Mouse (Mus musculus) liver, embryonic 12.5 days (tissue): ENCODE data around the gene Akr7a5. TPM values are rescaled to one million over a fixed set of nuclear protein-coding genes. Genes with fewer than 3 reads are reported as not detected.

ENCODE experiments used
- ATAC-seq: fragments of 200-750 bp; cut with Nextera tagmentation; 2 replicates; pipeline ENCODE4 v1.8.0; 2017; ENCODE audit warnings: moderate number of reproducible peaks, mild to moderate bottlenecking, moderate library complexity
- H3K27ac ChIP-seq: fragments of 300-500 bp; sonication (generic); 2 replicates; pipeline ENCODE4 v1.5.1; 2016; ENCODE audit warnings: mild to moderate bottlenecking
- H3K27me3 ChIP-seq: fragments of 300-500 bp; sonication (generic); replicated peaks from 2 replicates; pipeline ENCODE4 v1.6.1; 2016; ENCODE audit warnings: mild to moderate bottlenecking, moderate library complexity
- H3K36me3 ChIP-seq: fragments of 300-500 bp; sonication (generic); 2 replicates; pipeline ENCODE4 v1.6.1; 2016; ENCODE audit warnings: mild to moderate bottlenecking, moderate library complexity
- H3K4me1 ChIP-seq: fragments of 300-500 bp; sonication (generic); 2 replicates; pipeline ENCODE4 v1.6.1; 2016
- H3K4me2 ChIP-seq: fragments of 300-500 bp; sonication (generic); 2 replicates; pipeline ENCODE4 v1.6.1; 2016; ENCODE audit warnings: mild to moderate bottlenecking, moderate library complexity
- H3K4me3 ChIP-seq: fragments of 300-500 bp; sonication (generic); 2 replicates; pipeline ENCODE4 v1.5.1; 2016; ENCODE audit warnings: mild to moderate bottlenecking, moderate library complexity
- H3K9ac ChIP-seq: fragments of 300-500 bp; sonication (generic); 2 replicates; pipeline ENCODE4 v1.6.1; 2016; ENCODE audit warnings: mild to moderate bottlenecking, moderate library complexity
- H3K9me3 ChIP-seq: fragments of 300-500 bp; sonication (generic); replicated peaks from 2 replicates; pipeline ENCODE4 v1.6.1; 2016; ENCODE audit warnings: mild to moderate bottlenecking, moderate library complexity
- WGBS: fragments of 180-500 bp; shearing (Covaris S2); methylation state at CpG from one replicate; pipeline ENCODE4 v1.1.7; 2016; ENCODE audit not compliant: insufficient replicate concordance; 5-methylcytosine and 5-hydroxymethylcytosine counted together
- polyA plus RNA-seq: library from polyadenylated mRNA; unstranded; fragments of >200 nt; fragmentation: Nextera tagmentation; extraction: Ambion mirVana; gene quantifications from 2 replicates; pipeline ENCODE4 v1.2.1, GENCODE M21; 2016

Gene Akr7a5
- polyA plus RNA-seq, 1 experiment from 2014 or later = 44.0 TPM

DNA sequence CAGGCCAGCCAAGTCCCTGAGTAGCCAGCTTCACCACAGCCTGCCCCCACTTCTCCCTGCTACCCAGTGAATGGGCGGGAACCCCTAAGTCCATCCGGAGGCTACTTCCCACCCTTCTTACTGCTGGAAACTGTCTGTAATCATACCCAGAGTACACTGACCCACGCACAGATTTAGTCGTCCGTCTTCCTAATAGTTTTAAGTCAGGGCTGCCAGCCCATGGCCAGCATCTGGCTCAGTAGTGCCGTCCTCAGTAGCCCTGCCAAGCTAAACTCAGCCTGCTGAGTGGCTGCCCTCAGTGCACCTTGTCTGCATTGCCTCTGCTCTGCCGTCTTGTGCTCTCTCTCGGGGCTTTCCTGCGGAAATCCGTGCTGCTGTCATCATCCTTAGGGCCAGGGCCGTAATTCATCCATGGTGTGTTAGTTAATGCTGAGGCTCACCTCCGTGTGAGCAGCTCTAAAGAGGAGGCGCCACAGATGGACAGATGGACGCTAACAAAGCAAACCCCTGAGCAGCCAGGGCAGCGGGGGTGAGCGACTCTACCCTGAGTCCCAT lies 28.7 kb upstream of the Akr7a5 start:
- Histone ChIP-seq H3K4me1 (no peaks in the 10 kb centered on the region), H3K4me3 (no peak overlapping the region), H3K9ac (no peak overlapping the region), H3K36me3 (peaks cover 82% of the 10 kb centered on the region), H3K27me3 (no peaks in the 10 kb centered on the region), H3K27ac (no peak overlapping the region), H3K4me2 (no peak overlapping the region), H3K9me3 (no peaks in the 10 kb centered on the region)
- no peak for ATAC-seq
- WGBS = 85% methylated on average over 16 of the region's 16 CpGs

DNA sequence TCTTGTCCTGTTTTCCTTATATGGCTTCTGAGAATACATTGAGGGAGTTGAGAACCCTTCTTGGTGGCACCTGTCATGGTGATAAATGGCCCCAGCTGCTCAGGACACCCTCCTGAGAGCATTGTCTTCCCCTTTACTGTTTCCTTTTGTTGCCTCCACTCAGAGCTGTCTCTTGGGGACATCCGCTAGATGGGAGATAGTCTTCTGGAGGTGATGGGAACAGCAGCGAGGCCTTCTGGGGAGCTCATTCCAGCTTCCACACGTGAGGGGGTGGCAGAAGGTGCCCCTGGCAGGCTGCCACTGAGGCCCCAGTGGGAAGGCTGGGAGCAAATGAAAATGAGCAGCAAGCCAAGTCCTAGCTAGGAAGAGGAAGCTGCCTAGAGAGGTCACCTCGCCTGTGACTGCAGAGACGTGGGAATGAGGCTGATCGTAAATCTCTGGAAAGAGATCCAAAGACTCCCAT lies 27.6 kb upstream of the Akr7a5 start:
- Histone ChIP-seq H3K27me3 (no peaks in the 10 kb centered on the region), H3K27ac (no peak overlapping the region), H3K9ac (no peak overlapping the region), H3K4me1 (no peaks in the 10 kb centered on the region), H3K4me2 (no peak overlapping the region), H3K9me3 (no peaks in the 10 kb centered on the region), H3K36me3 (peaks cover 86% of the 10 kb centered on the region), H3K4me3 (no peak overlapping the region)
- no peak for ATAC-seq
- 73% methylated on average over 6 of the region's 6 CpGs for WGBS

DNA sequence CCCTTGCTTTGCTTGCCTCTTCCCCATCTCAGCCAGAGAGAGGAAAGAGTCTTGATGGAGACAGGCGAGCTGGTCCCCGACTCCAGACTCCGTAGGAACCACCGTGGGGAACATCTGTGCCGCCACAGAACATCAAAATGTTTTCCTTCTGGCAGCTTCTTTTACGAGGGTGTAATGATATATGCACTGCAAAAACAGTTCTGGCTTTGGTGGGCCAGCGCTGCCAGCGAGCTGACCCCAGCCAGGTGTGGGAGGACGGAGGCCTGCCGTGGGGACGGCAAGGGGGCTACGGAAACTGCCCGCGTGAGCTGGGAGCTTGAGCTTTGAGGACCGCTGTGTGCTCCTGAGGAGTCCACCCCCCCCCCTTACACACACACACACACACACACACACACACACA lies 25.7 kb upstream of the Akr7a5 start:
- ATAC-seq = no peak
- no peaks in the 10 kb centered on the region for H3K4me1 ChIP-seq
- peaks cover 96% of the 10 kb centered on the region for H3K36me3 ChIP-seq
- no peaks in the 10 kb centered on the region for H3K27me3 ChIP-seq
- H3K27ac ChIP-seq = no peak overlapping the region
- 89% methylated on average over 15 of the region's 15 CpGs for WGBS
- no peak overlapping the region; the same call in 1 of the 2 replicates for H3K9ac ChIP-seq
- no peaks in the 10 kb centered on the region for H3K9me3 ChIP-seq
- no peak overlapping the region for H3K4me3 ChIP-seq
- no peak overlapping the region for H3K4me2 ChIP-seq

DNA sequence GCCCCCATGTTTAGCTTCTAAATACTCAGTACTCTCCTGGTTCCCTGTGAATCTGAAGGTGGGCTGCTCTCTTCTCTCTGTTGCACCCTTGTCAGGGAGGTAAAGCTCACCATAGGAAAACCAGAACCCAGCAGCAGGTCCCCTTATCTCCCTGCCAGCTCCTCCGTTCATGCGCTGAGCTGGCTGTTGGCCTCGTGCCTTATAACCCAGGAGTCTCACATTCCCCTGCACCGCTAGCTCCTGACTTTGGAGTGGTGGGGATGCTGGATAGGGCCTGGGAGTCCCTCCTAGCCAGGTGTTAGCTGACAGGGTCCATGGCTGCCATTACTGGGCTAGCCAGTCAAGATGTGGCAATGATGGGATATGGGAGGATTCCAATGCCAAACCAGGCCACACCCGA lies 24.3 kb upstream of the Akr7a5 start:
- whole genome bisulfite sequencing = 70% methylated on average over 5 of the region's 5 CpGs

DNA sequence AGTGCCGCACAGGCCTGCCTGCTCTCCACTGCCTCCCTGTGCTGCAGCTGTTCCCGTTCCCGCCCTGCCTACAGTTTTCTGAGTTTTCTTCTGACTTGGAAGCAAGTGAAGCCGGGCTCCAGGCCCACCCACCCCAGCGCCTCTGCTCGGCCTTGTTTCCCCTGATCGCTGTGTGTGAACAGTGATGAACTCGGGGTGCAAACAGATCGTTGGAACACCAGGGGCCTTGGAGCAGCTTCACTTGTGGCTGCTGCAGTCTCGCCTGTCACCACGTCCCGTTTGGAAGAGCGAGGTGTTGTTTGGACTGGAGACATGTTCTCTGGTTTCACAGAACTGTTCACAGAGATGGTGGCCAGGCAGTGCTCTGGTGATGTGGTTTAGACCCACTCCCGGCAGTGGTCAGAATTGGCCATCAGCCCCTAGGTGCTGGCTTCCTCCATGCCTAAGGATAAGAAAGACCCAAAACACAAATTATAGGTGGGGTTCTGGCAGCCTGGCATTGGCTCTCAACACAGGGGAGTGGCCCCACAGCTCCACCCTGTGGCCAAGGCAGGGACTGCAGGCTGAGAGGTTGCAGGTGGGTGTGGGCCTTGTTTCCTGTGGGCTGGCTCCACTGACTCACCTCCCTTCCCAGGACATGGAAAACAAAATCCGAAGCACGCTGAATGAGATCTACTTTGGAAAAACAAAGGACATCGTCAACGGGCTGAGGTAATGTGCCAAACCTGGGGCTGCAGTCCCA lies 23.3 kb upstream of the Akr7a5 start:
- 76% methylated on average over 18 of the region's 18 CpGs for WGBS
- Histone ChIP-seq H3K27me3 (no peaks in the 10 kb centered on the region), H3K4me2 (no peak overlapping the region), H3K9ac (no peak overlapping the region), H3K27ac (no peak overlapping the region), H3K4me1 (no peaks in the 10 kb centered on the region), H3K4me3 (no peak overlapping the region), H3K9me3 (no peaks in the 10 kb centered on the region), H3K36me3 (peaks cover 94% of the 10 kb centered on the region)
- no peak for ATAC-seq

More for the DNA sequence above, 24.3 kb upstream of the Akr7a5 start:
- Histone ChIP-seq H3K9me3 (no peaks in the 10 kb centered on the region), H3K27me3 (no peaks in the 10 kb centered on the region), H3K4me3 (no peak overlapping the region), H3K27ac (no peak overlapping the region), H3K36me3 (peaks cover 96% of the 10 kb centered on the region), H3K4me2 (no peak overlapping the region), H3K4me1 (no peaks in the 10 kb centered on the region), H3K9ac (no peak overlapping the region)
- no peak for ATAC-seq

DNA sequence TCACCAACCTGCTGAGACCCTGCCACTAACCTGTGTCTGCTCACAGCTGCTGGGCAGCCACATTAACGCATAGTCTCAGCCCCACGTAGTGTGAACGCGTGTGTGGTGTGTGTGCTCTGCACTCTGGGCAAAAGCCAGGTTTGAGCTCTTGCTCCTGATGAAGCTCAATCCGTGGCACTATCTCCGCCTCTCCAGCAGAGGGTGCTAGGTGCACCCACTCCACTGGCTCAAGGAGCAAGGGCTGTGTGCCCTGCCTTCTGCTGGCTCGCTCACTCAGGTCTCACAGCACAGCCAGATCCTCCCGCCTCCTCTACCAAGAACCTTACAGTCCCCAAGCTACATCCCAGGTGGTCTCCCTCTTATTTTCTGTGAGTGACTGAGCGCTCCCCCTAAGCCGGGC lies 21.5 kb upstream of the Akr7a5 start:
- H3K36me3 ChIP-seq = peaks cover 78% of the 10 kb centered on the region
- no peaks in the 10 kb centered on the region for H3K27me3 ChIP-seq
- no peak overlapping the region for H3K9ac ChIP-seq
- no peak overlapping the region for H3K4me2 ChIP-seq
- no peak overlapping the region for H3K4me3 ChIP-seq
- peak; percentile 40; the same call in 1 of the 2 replicates for ATAC-seq
- WGBS = 74% methylated on average over 10 of the region's 10 CpGs
- no peaks in the 10 kb centered on the region for H3K9me3 ChIP-seq
- H3K27ac ChIP-seq = no peak overlapping the region
- H3K4me1 ChIP-seq = no peaks in the 10 kb centered on the region

DNA sequence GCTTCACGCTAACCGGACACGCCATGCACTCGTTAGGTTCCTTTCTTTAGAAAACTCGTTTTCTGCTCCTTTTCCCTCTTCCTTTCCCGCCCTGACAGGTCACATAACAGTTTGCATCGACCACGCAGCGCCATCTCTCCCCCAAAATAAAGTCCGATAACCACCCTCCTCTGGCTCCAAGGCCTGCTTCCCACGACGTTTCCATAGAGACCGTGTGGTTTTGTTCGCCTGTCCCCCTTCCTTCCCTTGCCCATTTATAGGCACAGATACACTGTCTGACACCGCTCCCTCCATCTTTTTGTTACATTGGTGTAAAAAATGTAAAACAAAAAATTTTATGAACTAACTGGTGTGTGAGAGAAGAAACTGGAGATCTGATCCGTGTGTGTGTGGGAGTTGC lies 19.4 kb upstream of the Akr7a5 start:
- H3K4me2 ChIP-seq = no peak overlapping the region
- no peak overlapping the region for H3K9ac ChIP-seq
- H3K27me3 ChIP-seq = no peaks in the 10 kb centered on the region
- no peaks in the 10 kb centered on the region for H3K9me3 ChIP-seq
- H3K4me3 ChIP-seq = no peak overlapping the region
- 81% methylated on average over 16 of the region's 16 CpGs for WGBS
- peaks cover 60% of the 10 kb centered on the region for H3K36me3 ChIP-seq
- ATAC-seq = no peak
- no peak overlapping the region for H3K27ac ChIP-seq
- H3K4me1 ChIP-seq = no peaks in the 10 kb centered on the region

DNA sequence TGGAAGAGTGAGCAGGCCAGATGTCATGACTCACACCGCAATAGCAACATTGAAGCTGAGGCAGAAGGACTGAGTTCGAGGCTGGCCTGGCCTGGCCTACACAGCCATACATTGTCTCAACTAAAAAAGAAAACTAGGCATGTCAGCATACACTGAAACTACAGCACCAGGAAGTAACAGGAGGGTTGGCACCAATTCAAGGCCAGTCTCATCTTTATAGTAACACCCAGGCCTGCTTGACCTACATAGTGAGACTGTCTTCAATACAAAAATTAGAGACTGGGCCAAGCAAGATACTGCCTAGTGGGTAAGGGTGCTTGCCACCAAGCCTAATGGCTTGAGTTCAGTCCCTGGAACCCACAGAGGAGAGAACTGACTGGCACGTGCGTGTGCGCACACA lies 18.5 kb upstream of the Akr7a5 start:
- H3K9me3 ChIP-seq = no peaks in the 10 kb centered on the region
- 88% methylated on average over 5 of the region's 5 CpGs for WGBS
- no peaks in the 10 kb centered on the region for H3K27me3 ChIP-seq
- H3K4me3 ChIP-seq = no peak overlapping the region
- H3K4me2 ChIP-seq = no peak overlapping the region
- no peaks in the 10 kb centered on the region for H3K4me1 ChIP-seq
- H3K9ac ChIP-seq = no peak overlapping the region
- peaks cover 52% of the 10 kb centered on the region for H3K36me3 ChIP-seq
- no peak overlapping the region for H3K27ac ChIP-seq
- no peak for ATAC-seq

DNA sequence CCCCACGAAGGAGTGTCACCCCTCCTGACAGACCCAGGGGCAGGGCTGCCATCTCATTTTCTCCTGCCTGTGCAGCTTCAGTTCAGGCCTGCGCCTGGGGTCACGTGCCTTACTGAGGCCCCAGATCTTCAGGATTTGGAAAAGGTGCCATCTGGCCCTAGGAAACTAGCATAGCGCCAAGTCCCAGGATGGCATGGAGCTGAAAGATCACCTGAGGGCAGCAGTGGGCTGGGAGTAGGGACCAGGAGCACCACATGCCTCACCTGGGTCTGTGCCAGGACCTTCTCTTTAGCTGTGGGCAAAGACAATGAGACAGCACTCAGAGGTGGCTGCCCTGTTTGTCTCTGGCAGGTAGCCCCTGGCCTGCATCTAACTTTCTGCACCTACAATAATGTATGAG lies 13.0 kb upstream of the Akr7a5 start:
- Histone ChIP-seq H3K4me3 (no peak overlapping the region), H3K36me3 (peaks cover 6% of the 10 kb centered on the region; the same call in 1 of the 2 replicates), H3K4me2 (no peak overlapping the region), H3K9me3 (no peaks in the 10 kb centered on the region), H3K27me3 (no peaks in the 10 kb centered on the region), H3K9ac (no peak overlapping the region), H3K4me1 (no peaks in the 10 kb centered on the region), H3K27ac (no peak overlapping the region)
- no peak for ATAC-seq
- 72% methylated on average over 4 of the region's 4 CpGs for WGBS

DNA sequence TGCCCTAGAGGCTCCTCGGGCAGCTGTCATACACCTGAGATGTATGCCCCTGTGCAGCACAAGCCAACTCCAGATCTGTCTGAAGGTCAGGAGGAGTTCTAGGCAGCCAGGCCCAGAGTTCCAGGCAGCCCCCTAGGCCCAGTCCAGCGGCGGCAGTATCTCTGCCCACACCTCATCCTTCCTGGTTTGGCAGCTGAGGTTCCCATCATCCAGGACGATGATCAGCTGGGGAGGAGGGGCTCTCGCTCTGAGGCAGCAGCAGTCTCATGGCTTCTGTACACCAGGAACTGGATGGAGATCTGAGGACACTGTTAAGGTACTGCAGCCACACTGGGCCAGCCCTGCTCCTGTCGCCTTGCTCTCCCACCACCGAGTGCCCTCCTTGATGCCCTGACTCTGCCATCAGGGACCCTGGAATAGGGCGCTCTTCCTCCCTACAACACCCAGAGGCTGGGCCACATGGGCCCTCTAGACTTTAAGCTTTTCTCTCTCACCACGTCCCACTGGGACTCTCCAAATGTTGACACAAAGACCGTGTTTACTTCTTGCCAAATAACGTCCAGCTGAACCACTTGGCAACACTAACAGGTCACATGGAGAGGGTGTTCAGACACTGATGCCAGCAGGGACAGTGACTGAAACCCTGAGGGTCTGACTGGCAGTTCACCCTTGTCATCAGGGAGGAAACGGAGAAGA lies 11.7 kb upstream of the Akr7a5 start:
- Histone ChIP-seq H3K9me3 (no peaks in the 10 kb centered on the region), H3K4me3 (no peak overlapping the region), H3K4me2 (no peak overlapping the region), H3K9ac (no peak overlapping the region), H3K4me1 (no peaks in the 10 kb centered on the region), H3K36me3 (peaks cover 6% of the 10 kb centered on the region; the same call in 1 of the 2 replicates), H3K27me3 (no peaks in the 10 kb centered on the region), H3K27ac (no peak overlapping the region)
- 60% methylated on average over 12 of the region's 12 CpGs for WGBS
- ATAC-seq = peak; percentile 17; the same call in 1 of the 2 replicates

DNA sequence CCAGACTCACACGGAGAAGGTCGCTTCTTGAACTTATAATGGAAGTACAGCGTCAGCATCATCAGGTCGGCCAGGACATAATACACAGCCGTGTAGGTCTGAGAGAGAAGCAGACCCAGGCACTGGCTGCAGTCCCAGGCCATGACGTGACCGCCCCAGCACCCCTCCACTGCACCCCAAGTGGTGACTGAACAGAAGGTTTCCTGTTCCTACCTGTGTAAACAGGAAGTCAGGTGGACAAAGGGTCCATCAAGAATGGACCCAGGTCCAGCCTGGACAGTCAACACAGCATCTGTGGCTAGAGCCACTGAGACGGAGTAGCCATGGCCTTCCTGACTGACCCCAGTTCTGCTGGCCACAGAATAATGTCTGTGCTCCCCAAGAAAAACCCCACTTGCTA lies 8.8 kb upstream of the Akr7a5 start:
- no peak overlapping the region for H3K9ac ChIP-seq
- no peak overlapping the region for H3K27ac ChIP-seq
- no peak overlapping the region for H3K4me2 ChIP-seq
- 0 out of 2 replicates have a peak, but pooled peaks have one; percentile 16 for ATAC-seq
- no peaks in the 10 kb centered on the region for H3K4me1 ChIP-seq
- H3K4me3 ChIP-seq = no peak overlapping the region
- H3K27me3 ChIP-seq = no peaks in the 10 kb centered on the region
- no peaks in the 10 kb centered on the region for H3K9me3 ChIP-seq
- peaks cover 19% of the 10 kb centered on the region for H3K36me3 ChIP-seq
- 80% methylated on average over 8 of the region's 8 CpGs for WGBS

DNA sequence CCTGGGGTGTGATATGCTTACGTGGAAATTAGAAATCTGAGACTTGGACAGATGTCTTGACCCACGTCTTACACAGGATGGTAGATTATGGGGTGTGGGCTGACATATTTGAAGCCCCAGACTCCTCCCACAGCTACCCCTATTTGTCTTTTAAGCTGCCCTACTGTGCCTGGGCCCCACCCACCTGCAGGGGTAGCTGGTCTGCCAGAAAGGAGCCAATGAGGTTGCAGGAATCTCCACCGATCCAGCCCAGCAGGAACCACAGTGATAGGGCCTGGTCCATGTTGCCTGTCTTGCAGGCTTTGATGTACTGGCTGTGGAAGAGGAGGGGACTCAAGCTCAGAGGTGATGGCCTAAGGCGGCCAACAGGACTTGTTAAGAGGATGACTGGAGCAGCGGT lies 8.3 kb upstream of the Akr7a5 start:
- Histone ChIP-seq H3K4me3 (no peak overlapping the region), H3K4me2 (no peak overlapping the region), H3K27me3 (no peaks in the 10 kb centered on the region), H3K36me3 (peaks cover 22% of the 10 kb centered on the region), H3K4me1 (no peaks in the 10 kb centered on the region), H3K9me3 (no peaks in the 10 kb centered on the region), H3K27ac (no peak overlapping the region), H3K9ac (no peak overlapping the region)
- no peak for ATAC-seq
- 53% methylated on average over 5 of the region's 5 CpGs for WGBS
